Mouse (Mus musculus) midbrain, embryonic 11.5 days (tissue): ENCODE data around the gene Gm45785. TPM values are rescaled to one million over a fixed set of nuclear protein-coding genes. Genes with fewer than 3 reads are reported as not detected.

Experiments used
- ATAC-seq: fragments of 200-750 bp; cut with Nextera tagmentation; 2 replicates; pipeline ENCODE4 v1.8.0; 2017; ENCODE audit warnings: moderate TSS enrichment, moderate library complexity; ENCODE audit not compliant: low FRiP score
- DNase-seq: peaks from one replicate; pipeline ENCODE4 v3.0.0; 2015; ENCODE audit warnings: low spot score; ENCODE audit errors: missing footprints
- H3K27ac ChIP-seq: fragments of 300-500 bp; sonication (generic); 2 replicates; pipeline ENCODE4 v1.5.1; 2014; ENCODE audit warnings: low read depth, low read length
- H3K27me3 ChIP-seq: fragments of 300-500 bp; sonication (generic); 2 replicates; pipeline ENCODE4 v1.6.1; 2014; ENCODE audit warnings: mild to moderate bottlenecking, low read length, moderate library complexity, mixed read lengths; ENCODE audit not compliant: control insufficient read depth, insufficient read depth
- H3K36me3 ChIP-seq: fragments of 300-500 bp; sonication (generic); 2 replicates; pipeline ENCODE4 v1.6.1; 2014; ENCODE audit warnings: mild to moderate bottlenecking, low read length, moderate library complexity, mixed read lengths; ENCODE audit not compliant: control insufficient read depth, insufficient read depth
- H3K4me1 ChIP-seq: fragments of 300-500 bp; sonication (generic); 2 replicates; pipeline ENCODE4 v1.6.1; 2014; ENCODE audit warnings: low read length; ENCODE audit not compliant: control insufficient read depth, insufficient read depth
- H3K4me2 ChIP-seq: fragments of 300-500 bp; sonication (generic); 2 replicates; pipeline ENCODE4 v1.6.1; 2014; ENCODE audit warnings: mild to moderate bottlenecking, moderate library complexity
- H3K4me3 ChIP-seq: fragments of 300-500 bp; sonication (generic); 2 replicates; pipeline ENCODE4 v1.5.1; 2014; ENCODE audit warnings: low read depth, low read length
- H3K9ac ChIP-seq: fragments of 300-500 bp; sonication (generic); 2 replicates; pipeline ENCODE4 v1.6.1; 2014; ENCODE audit warnings: low read length
- H3K9me3 ChIP-seq: fragments of 300-500 bp; sonication (generic); 2 replicates; pipeline ENCODE4 v1.6.1; 2016; ENCODE audit warnings: low read length; ENCODE audit not compliant: control insufficient read depth
- WGBS: fragments of 180-500 bp; shearing (Covaris S2); extraction: QIAGEN DNeasy Blood & Tissue Kit; methylation state at CpG from one replicate; pipeline ENCODE4 v1.1.7; 2014; 5-methylcytosine and 5-hydroxymethylcytosine counted together
- polyA plus RNA-seq: library from polyadenylated mRNA; unstranded; fragments of >200 nt; fragmentation: Nextera tagmentation; extraction: Ambion mirVana; gene quantifications from 2 replicates; pipeline ENCODE4 v1.2.1, GENCODE M21; 2014

Gm45785 gene
- polyA plus RNA-seq: not detected in 2 replicates

GRCm38 (mm10) chr7:140855860-140856784, at the start of gene Gm45785:
Gm45785 (minus strand) TSS chr7:140856331.
- Histone ChIP-seq H3K36me3 (peaks cover 4% of the 10 kb centered on the region), H3K4me1 (peaks cover 17% of the 10 kb centered on the region), H3K9ac (peak within 1 kb of the TSS; percentile 92), H3K27ac (peak within 1 kb of the TSS; percentile 84), H3K9me3 (no peaks in the 10 kb centered on the region), H3K27me3 (no peaks in the 10 kb centered on the region), H3K4me3 (peak within 1 kb of the TSS; percentile 75), H3K4me2 (peak within 1 kb of the TSS; percentile 99)
- peak; percentile 78 for ATAC-seq
- DNase-seq: peak; percentile 97
- 2% methylated on average over 51 of the region's 51 CpGs for WGBS

- DNase-seq: no peak
- Histone ChIP-seq H3K4me1 (0 out of 2 replicates have a peak, but pooled peaks cover 2% of the 10 kb centered on the region), H3K9ac (no peak overlapping the region), H3K4me2 (no peak overlapping the region), H3K4me3 (no peak overlapping the region), H3K36me3 (no peaks in the 10 kb centered on the region), H3K9me3 (no peaks in the 10 kb centered on the region), H3K27me3 (no peaks in the 10 kb centered on the region), H3K27ac (no peak overlapping the region)
- WGBS: 84% methylated on average over 2 of the region's 2 CpGs
- ATAC-seq: no peak
Measured at GRCm38 (mm10) chr7:140905642-140906081, 49.5 kb upstream of the Gm45785 start.

DNA sequence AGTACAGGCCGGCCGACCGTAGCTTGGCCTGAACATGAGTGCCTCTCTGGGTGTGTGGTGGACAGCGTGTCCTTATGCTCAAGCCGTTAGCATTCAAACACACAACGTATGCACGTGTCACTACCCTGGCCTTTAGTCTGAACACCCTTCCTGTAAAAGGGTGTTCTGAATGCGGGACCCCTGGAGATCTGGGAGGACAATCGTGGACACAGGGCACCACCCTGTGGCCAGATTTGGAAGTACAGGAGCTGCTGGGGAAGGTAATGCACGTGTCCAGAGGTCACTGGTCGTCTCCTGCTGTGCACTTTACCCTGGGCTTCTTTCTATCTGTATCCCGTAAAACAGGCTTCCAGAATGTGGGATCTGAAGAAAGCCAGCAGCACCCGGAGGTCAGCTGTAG, 47.1 kb upstream of the Gm45785 start:
- no peaks in the 10 kb centered on the region for H3K9me3 ChIP-seq
- DNase-seq (peak; percentile 98), ATAC-seq (peak; percentile 62)
- peaks cover 3% of the 10 kb centered on the region; the same call in 1 of the 2 replicates for H3K36me3 ChIP-seq
- no peak overlapping the region for H3K4me3 ChIP-seq
- H3K9ac ChIP-seq: no peak overlapping the region
- no peak overlapping the region for H3K4me2 ChIP-seq
- no peaks in the 10 kb centered on the region for H3K4me1 ChIP-seq
- 25% methylated on average over 13 of the region's 13 CpGs for WGBS
- H3K27ac ChIP-seq: no peak overlapping the region
- H3K27me3 ChIP-seq: no peaks in the 10 kb centered on the region

- Histone ChIP-seq H3K4me3 (no peak overlapping the region), H3K27ac (no peak overlapping the region), H3K4me2 (no peak overlapping the region), H3K9ac (no peak overlapping the region), H3K4me1 (no peaks in the 10 kb centered on the region), H3K9me3 (no peaks in the 10 kb centered on the region), H3K27me3 (no peaks in the 10 kb centered on the region), H3K36me3 (peaks cover 6% of the 10 kb centered on the region; the same call in 1 of the 2 replicates)
- DNase-seq: no peak
- no peak for ATAC-seq
- 80% methylated on average over 15 of the region's 15 CpGs for WGBS
Measured at GRCm38 (mm10) chr7:140902036-140902875, 46.1 kb upstream of the Gm45785 start.

GRCm38 (mm10) chr7:140900220-140900619, 44.1 kb upstream of the Gm45785 start, which contains the start of gene Cox8b:
Cox8b (minus strand) TSS chr7:140900446.
- no peak within 1 kb of the TSS for H3K27ac ChIP-seq
- no peak within 1 kb of the TSS for H3K9ac ChIP-seq
- no peak within 1 kb of the TSS for H3K4me2 ChIP-seq
- H3K4me1 ChIP-seq: no peaks in the 10 kb centered on the region
- H3K27me3 ChIP-seq: no peaks in the 10 kb centered on the region
- 84% methylated on average over 10 of the region's 10 CpGs for WGBS
- H3K4me3 ChIP-seq: no peak within 1 kb of the TSS
- peaks cover 8% of the 10 kb centered on the region; the same call in 1 of the 2 replicates for H3K36me3 ChIP-seq
- H3K9me3 ChIP-seq: no peaks in the 10 kb centered on the region
- ATAC-seq (no peak), DNase-seq (no peak)

- H3K9ac ChIP-seq: no peak overlapping the region
Measured at GRCm38 (mm10) chr7:140899121-140899520, 43.0 kb upstream of the Gm45785 start.

GRCm38 (mm10) chr7:140897863-140898262, 41.7 kb upstream of the Gm45785 start:
- Histone ChIP-seq H3K27me3 (no peaks in the 10 kb centered on the region), H3K27ac (no peak overlapping the region), H3K9ac (no peak overlapping the region), H3K4me3 (no peak overlapping the region), H3K36me3 (peaks cover 12% of the 10 kb centered on the region; the same call in 1 of the 2 replicates), H3K9me3 (no peaks in the 10 kb centered on the region), H3K4me2 (no peak overlapping the region), H3K4me1 (no peaks in the 10 kb centered on the region)
- ATAC-seq: no peak
- 92% methylated on average over 7 of the region's 7 CpGs for WGBS
- DNase-seq: no peak

More at GRCm38 (mm10) chr7:140899121-140899520, 43.0 kb upstream of the Gm45785 start:
- Histone ChIP-seq H3K27me3 (no peaks in the 10 kb centered on the region), H3K4me3 (no peak overlapping the region), H3K4me2 (no peak overlapping the region), H3K4me1 (no peaks in the 10 kb centered on the region), H3K27ac (no peak overlapping the region), H3K9me3 (no peaks in the 10 kb centered on the region), H3K36me3 (peaks cover 8% of the 10 kb centered on the region; the same call in 1 of the 2 replicates)
- DNase-seq: no peak
- WGBS: 87% methylated on average over 3 of the region's 3 CpGs
- no peak for ATAC-seq

DNA sequence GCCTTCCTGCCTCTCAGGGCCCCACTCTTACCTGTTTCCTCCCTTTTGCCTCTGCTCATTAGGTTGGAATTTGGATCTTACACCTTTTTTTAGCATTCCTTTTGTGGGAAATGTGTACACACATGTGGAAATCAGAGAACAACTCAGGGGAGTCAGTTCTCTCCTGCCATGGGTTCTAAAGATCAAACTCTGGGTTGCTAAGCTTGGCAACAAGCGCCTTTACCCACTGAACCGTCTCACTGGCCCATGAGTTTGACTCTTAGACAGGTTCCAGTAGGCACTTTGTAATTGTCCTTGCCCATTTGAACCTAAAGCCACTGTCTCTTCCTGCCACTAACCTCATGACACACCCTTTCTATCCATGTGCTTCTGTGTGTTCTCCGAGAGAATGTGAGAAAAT, 38.5 kb upstream of the Gm45785 start:
- H3K36me3 ChIP-seq: peaks cover 26% of the 10 kb centered on the region
- no peaks in the 10 kb centered on the region for H3K9me3 ChIP-seq
- DNase-seq (no peak), ATAC-seq (no peak)
- H3K27me3 ChIP-seq: no peaks in the 10 kb centered on the region
- no peaks in the 10 kb centered on the region for H3K4me1 ChIP-seq
- H3K9ac ChIP-seq: no peak overlapping the region
- WGBS: 95% methylated on average over 3 of the region's 3 CpGs
- H3K4me2 ChIP-seq: no peak overlapping the region
- no peak overlapping the region for H3K27ac ChIP-seq
- no peak overlapping the region for H3K4me3 ChIP-seq
